Mouse (Mus musculus) right cerebral cortex, postnatal 14 days (tissue): ENCODE results near the gene Kif3a.

ENCODE experiments used
- DNase-seq: peaks from one replicate; pipeline ENCODE4 v3.0.0; 2022

The Kif3a gene

GRCm38 (mm10) chr11:53567224-53568014 lies at the start of gene Kif3a:
TSS of gene Kif3a (plus strand) at chr11:53567379.
- peak; percentile 92 for DNase-seq

GRCm38 (mm10) chr11:53518759-53519158 lies 48.4 kb upstream of the Kif3a start:
- DNase-seq = no peak

GRCm38 (mm10) chr11:53519207-53520121 lies 47.7 kb upstream of the Kif3a start, which contains the start of gene Sept8:
TSS of gene Sept8 (plus strand) at chr11:53519257.
- peak; percentile 60 for DNase-seq

GRCm38 (mm10) chr11:53520122-53520978 lies 46.8 kb upstream of the Kif3a start:
- peak; percentile 58 for DNase-seq

DNA sequence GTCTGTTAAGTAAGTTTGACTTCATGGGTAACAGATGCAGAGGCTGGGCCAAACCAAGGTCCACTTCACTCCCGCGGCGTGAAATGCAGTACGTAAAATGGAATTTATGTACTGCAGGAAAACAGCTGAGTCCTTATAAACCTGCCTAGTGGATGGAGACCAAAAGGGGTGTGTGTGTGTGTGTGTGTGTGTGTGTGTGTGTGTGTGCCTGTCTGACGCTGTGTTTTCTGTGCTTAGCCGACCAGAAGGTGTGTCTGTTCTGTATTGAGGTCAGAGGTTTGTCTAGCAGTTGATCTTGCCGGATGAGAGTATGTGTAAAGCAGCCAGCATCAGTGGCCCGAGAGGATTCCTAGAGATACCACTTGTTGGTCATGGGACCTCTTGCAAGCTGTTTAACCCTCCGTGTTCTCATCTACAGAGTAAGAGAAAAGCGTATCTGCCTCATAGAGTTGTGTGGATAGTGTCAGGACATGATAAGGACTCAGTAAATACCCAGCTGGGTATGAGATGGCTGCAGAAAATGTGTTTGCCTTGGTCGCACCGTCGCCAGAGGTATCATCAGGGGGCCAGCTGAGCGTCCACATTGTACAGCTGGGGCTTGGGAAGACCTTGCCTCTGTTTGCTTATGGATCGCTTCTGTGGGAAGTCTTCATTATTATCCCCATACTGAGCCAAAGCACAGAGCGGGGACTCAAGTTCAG lies 45.9 kb upstream of the Kif3a start:
- DNase-seq = no peak

GRCm38 (mm10) chr11:53521821-53522131 lies 45.4 kb upstream of the Kif3a start:
- no peak for DNase-seq

GRCm38 (mm10) chr11:53522362-53522761 lies 44.8 kb upstream of the Kif3a start:
- no peak for DNase-seq

- DNase-seq = peak; percentile 58
Observed at GRCm38 (mm10) chr11:53522930-53523329, 44.2 kb upstream of the Kif3a start.

GRCm38 (mm10) chr11:53523545-53524405 lies 43.4 kb upstream of the Kif3a start:
- no peak for DNase-seq

DNA sequence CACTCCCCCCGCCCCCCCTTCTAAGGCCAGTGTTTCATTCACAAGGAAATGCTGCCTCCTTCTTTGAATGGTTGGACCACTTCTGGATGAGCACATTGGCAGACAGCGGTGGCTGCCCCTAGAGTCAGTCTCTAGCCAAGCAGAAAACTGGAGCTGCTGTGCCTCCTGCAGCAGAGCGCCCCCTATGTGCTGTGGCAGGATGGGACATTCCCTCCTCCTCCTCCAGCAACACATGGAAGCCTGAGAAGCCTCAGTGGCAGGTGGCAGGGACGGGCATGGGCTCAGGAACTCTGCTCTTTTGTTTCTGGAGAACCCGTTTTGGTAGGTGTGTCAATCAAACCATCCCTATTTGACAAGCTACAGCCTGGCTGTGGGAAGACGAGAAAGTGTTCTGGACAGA lies 42.3 kb upstream of the Kif3a start:
- DNase-seq = peak; percentile 56

- DNase-seq = no peak
Observed at GRCm38 (mm10) chr11:53525461-53525860, 41.7 kb upstream of the Kif3a start.

DNA sequence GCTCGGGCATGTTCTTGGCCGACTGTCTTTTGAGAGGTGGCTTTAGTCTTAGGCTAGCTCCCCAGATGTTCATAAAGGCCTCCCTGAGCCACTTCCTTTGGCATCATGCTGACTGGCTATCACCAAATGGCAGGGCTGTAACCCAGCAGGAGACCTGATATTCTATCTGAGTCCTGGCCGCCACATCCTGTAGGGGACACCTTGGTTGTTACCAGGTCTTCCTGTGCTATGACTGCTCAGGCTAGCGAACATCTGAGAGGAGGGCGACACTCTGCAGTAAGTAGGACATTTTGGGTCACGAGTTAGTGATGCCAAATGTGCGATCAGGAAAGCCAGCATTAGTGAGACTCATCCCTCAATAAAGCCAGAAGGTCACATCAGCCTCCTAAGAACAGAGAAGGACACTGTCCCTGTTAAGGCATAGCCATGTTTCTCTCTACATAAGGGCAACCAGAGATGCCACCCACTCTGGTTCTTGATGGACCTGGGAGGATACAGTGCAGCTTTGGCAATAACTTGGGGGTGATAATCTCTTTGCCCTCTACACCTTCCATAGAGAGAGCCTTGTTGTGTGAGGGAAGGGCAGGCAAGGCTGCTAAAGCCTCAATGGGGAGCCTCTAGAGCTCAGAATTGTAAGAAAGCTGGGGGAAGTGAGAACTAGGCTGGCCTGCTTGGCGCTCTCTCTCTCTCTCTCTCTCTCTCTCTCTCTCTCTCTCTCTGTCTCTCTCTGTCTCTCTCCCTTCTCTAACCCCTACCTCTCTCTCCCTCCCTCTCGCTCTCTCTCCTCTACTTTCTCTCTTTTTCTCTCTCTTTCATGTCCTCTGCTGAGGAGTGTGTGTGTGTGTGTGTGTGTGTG lies 38.6 kb upstream of the Kif3a start:
- DNase-seq = no peak

- DNase-seq = no peak
Observed at GRCm38 (mm10) chr11:53529253-53529557, 38.0 kb upstream of the Kif3a start.

GRCm38 (mm10) chr11:53530001-53530400 lies 37.2 kb upstream of the Kif3a start:
- no peak for DNase-seq

DNA sequence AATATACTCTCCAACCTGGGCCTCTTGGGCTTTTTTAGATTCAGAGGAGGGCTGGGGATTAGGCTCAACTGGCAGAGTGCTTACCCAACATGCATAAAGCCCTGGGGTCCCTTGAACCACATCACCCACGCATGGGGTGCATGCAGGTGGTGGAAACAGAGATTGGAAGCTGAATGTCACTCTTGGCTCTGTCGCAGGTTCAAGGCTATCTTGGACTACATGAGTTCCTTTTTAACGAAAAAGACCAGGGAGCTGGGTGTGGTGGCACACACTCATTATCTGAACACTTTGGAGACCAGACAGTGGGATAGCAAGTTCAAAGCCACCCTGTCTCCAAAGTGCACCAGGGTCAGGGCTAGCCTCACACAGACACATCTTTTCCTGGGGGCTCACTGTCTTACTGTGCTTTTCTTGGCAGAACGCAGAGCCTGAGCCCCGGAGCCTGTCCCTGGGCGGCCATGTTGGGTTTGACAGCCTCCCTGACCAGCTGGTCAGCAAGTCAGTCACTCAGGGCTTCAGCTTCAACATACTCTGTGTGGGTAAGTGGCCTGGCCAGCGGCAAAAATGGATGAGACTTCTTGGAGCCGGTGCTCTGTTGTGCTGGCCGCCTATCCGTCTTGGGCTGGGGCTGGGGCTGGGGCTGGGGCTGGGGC lies 35.5 kb upstream of the Kif3a start:
- DNase-seq = no peak

GRCm38 (mm10) chr11:53532231-53532620 lies 35.0 kb upstream of the Kif3a start:
- no peak for DNase-seq

GRCm38 (mm10) chr11:53539002-53539491 lies 28.1 kb upstream of the Kif3a start:
- no peak for DNase-seq

DNA sequence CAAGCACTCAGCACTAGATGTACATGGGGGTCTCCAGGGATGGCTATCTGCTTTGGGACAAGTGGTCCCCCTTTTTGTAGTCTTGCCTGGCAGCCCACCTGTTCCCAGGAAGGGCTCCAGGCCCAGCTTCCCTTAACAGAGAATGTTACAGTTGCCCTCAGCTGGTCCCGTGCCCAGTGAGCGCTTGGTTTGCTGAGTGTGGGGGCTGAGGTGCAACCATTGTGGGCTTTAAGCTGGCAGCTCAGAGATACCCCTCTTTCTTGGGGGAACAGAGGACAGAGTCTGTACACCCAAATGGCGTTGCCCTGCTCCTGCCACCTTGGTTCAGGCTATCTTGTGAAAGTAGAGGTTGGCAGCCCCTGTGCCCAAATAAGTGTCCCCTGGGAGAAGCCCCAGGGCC lies 26.8 kb upstream of the Kif3a start:
- DNase-seq = no peak

DNA sequence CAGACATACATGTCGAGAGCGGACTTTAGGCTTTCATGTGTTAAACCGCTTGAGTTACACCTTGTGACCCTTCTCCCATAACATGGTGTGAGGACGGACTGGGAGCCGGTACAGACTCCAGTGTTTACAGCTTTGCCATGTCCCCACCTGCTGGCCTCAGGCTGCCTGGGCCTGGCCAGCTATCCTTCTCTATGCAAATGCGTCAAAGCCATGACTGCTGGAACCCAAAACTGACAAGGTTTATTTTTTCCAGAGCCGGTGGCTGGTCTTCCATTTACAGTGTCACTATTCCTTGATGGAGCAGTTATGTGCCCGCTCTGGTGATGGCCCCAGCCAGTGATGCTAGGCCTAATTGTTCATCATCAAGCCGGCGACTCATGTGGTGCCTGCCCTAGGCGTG lies 26.0 kb upstream of the Kif3a start:
- no peak for DNase-seq

GRCm38 (mm10) chr11:53543021-53543420 lies 24.2 kb upstream of the Kif3a start:
- DNase-seq = no peak
